Mouse (Mus musculus) neural tube, embryonic 13.5 days (tissue): ENCODE results near the gene Mzf1. TPM values are rescaled to one million over a fixed set of nuclear protein-coding genes. Genes with fewer than 3 reads are reported as not detected.
A peak's percentile ranks its signal among the peaks of the same experiment; 100 is the strongest.

ENCODE experiments used
- ATAC-seq: fragments of 200-750 bp; cut with Nextera tagmentation; 2 replicates; pipeline ENCODE4 v1.8.0; 2017; ENCODE audit warnings: low read depth, mild to moderate bottlenecking, moderate TSS enrichment, moderate library complexity
- H3K27ac ChIP-seq: fragments of 300-500 bp; sonication (generic); replicated peaks from 2 replicates; pipeline ENCODE4 v1.5.1; 2015; ENCODE audit warnings: moderate library complexity, mild to moderate bottlenecking, inconsistent platforms
- H3K27me3 ChIP-seq: fragments of 300-500 bp; sonication (generic); 2 replicates; pipeline ENCODE4 v1.6.1; 2015; ENCODE audit warnings: mild to moderate bottlenecking, inconsistent platforms
- H3K36me3 ChIP-seq: fragments of 300-500 bp; sonication (generic); 2 replicates; pipeline ENCODE4 v1.6.1; 2015; ENCODE audit warnings: mild to moderate bottlenecking, inconsistent platforms
- H3K4me1 ChIP-seq: fragments of 300-500 bp; sonication (generic); replicated peaks from 2 replicates; pipeline ENCODE4 v1.6.1; 2015; ENCODE audit warnings: inconsistent platforms
- H3K4me2 ChIP-seq: fragments of 300-500 bp; sonication (generic); 2 replicates; pipeline ENCODE4 v1.6.1; 2015; ENCODE audit warnings: inconsistent platforms, mild to moderate bottlenecking, moderate library complexity
- H3K4me3 ChIP-seq: fragments of 300-500 bp; sonication (generic); 2 replicates; pipeline ENCODE4 v1.5.1; 2015; ENCODE audit warnings: mild to moderate bottlenecking, inconsistent platforms
- H3K9ac ChIP-seq: fragments of 300-500 bp; sonication (generic); 2 replicates; pipeline ENCODE4 v1.6.1; 2015; ENCODE audit warnings: moderate library complexity, mild to moderate bottlenecking, inconsistent platforms
- H3K9me3 ChIP-seq: fragments of 300-500 bp; sonication (generic); 2 replicates; pipeline ENCODE4 v1.6.1; 2016; ENCODE audit warnings: inconsistent platforms
- WGBS: fragments of 180-500 bp; shearing (Covaris S2); methylation state at CpG from one replicate; pipeline ENCODE4 v1.1.7; 2015; 5-methylcytosine and 5-hydroxymethylcytosine counted together
- polyA plus RNA-seq: library from polyadenylated mRNA; unstranded; fragments of >200 nt; fragmentation: Nextera tagmentation; extraction: Ambion mirVana; gene quantifications from 2 replicates; pipeline ENCODE4 v1.2.1, GENCODE M21; 2015

Mzf1 gene
- polyA plus RNA-seq, 1 experiment from 2014 or later: 6.0 TPM

GRCm38 (mm10) chr7:13043445-13044253, 10.9 kb downstream of the Mzf1 start:
- Histone ChIP-seq H3K36me3 (no peaks in the 10 kb centered on the region), H3K27me3 (peaks cover 50% of the 10 kb centered on the region), H3K9me3 (no peaks in the 10 kb centered on the region), H3K4me3 (peak overlapping the region; percentile 43), H3K4me1 (peaks cover 23% of the 10 kb centered on the region), H3K4me2 (peak overlapping the region; percentile 73), H3K9ac (peak overlapping the region; percentile 77), H3K27ac (0 out of 2 replicates have a peak overlapping the region, but pooled peaks have one; percentile 6)
- 6% methylated on average over 88 of the region's 88 CpGs for WGBS
- peak; percentile 48 for ATAC-seq

DNA sequence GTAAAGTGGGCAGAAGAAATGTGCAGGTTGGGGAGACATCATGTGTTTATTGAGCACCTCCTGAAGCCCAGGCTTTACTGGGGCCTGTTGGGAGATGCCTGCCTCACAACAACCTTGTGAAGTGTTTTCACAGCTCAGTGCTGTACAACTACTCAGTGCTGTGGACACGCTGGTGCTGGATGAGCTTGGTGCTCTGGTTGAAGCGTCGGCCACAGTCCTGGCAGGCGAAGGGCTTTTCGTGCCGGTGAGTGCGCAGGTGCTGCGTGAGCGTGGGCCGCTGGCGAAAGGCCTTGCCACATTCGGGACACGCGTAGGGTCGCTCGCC, 11.5 kb downstream of the Mzf1 start:
- Histone ChIP-seq H3K4me3 (peak overlapping the region; percentile 43), H3K36me3 (no peaks in the 10 kb centered on the region), H3K4me1 (peaks cover 25% of the 10 kb centered on the region), H3K27me3 (peaks cover 50% of the 10 kb centered on the region), H3K27ac (no peak overlapping the region), H3K9me3 (no peaks in the 10 kb centered on the region), H3K9ac (peak overlapping the region; percentile 77), H3K4me2 (peak overlapping the region; percentile 73)
- WGBS: 40% methylated on average over 16 of the region's 16 CpGs
- no peak for ATAC-seq

DNA sequence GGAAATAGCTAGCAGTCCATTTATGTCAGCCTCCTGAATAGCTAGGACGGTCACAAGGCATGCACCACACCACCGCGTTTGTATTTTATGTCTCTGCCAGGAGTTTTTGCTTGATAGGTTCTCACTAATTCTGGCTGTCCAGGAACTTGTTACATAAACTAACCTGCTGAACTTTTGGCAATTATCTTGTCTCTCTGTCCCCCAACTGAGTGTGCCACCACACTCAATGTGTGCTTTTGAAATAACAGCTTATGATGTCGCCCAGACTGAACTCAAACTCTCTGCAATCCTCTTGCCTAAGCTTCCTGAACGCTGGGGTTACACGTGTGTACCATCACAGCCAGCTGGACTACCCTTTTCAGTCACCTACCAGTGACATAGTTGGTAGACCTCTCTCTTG, 12.1 kb downstream of the Mzf1 start:
- H3K27me3 ChIP-seq: peaks cover 50% of the 10 kb centered on the region
- WGBS: 72% methylated on average over 6 of the region's 6 CpGs

DNA sequence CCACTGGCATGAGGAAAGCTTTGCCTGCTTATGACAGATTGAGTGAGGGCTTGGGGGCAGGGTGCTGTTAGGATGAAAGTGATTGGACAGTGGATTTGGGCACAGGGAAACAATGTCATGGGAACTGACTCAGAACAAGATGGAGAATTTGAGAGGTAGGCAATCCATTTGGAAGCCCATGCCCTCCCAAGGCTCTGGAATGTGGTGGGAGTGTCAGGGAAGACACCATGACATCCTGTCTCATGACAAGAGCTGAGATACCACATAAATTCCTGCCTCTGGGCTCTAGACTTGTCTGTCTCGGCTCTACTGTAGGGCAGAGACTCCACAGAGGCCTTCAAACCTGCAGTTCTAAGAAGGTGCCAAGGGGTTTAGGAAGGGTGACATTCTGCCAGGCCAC, 13.3 kb downstream of the Mzf1 start:
- peaks cover 50% of the 10 kb centered on the region for H3K27me3 ChIP-seq
- H3K4me3 ChIP-seq: no peak overlapping the region
- H3K36me3 ChIP-seq: peaks cover 1% of the 10 kb centered on the region
- no peak overlapping the region for H3K27ac ChIP-seq
- WGBS: 68% methylated on average over 1 of the region's 1 CpGs
- H3K9me3 ChIP-seq: no peaks in the 10 kb centered on the region
- no peak overlapping the region for H3K4me2 ChIP-seq
- H3K9ac ChIP-seq: no peak overlapping the region
- H3K4me1 ChIP-seq: peaks cover 34% of the 10 kb centered on the region
- no peak for ATAC-seq

More for the DNA sequence above, 12.1 kb downstream of the Mzf1 start:
- 0 out of 2 replicates have a peak overlapping the region, but pooled peaks have one; percentile 73 for H3K4me2 ChIP-seq
- no peak overlapping the region for H3K4me3 ChIP-seq
- H3K9ac ChIP-seq: no peak overlapping the region
- ATAC-seq: no peak
- H3K9me3 ChIP-seq: no peaks in the 10 kb centered on the region
- H3K27ac ChIP-seq: no peak overlapping the region
- H3K36me3 ChIP-seq: no peaks in the 10 kb centered on the region
- peaks cover 25% of the 10 kb centered on the region for H3K4me1 ChIP-seq

GRCm38 (mm10) chr7:13039181-13039580, 15.4 kb downstream of the Mzf1 start:
- no peak for ATAC-seq
- Histone ChIP-seq H3K4me2 (peak overlapping the region; percentile 91), H3K9me3 (no peaks in the 10 kb centered on the region), H3K9ac (peak overlapping the region; percentile 98), H3K27me3 (peaks cover 34% of the 10 kb centered on the region), H3K4me1 (peaks cover 47% of the 10 kb centered on the region), H3K27ac (no peak overlapping the region), H3K36me3 (peaks cover 17% of the 10 kb centered on the region), H3K4me3 (peak overlapping the region; percentile 80)
- 88% methylated on average over 1 of the region's 1 CpGs for WGBS

- H3K27ac ChIP-seq: peak overlapping the region; percentile 99
- H3K4me2 ChIP-seq: peak overlapping the region; percentile 91
- peaks cover 47% of the 10 kb centered on the region for H3K4me1 ChIP-seq
- WGBS: 25% methylated on average over 15 of the region's 15 CpGs
- peak overlapping the region; percentile 80 for H3K4me3 ChIP-seq
- peaks cover 29% of the 10 kb centered on the region for H3K27me3 ChIP-seq
- H3K36me3 ChIP-seq: peaks cover 17% of the 10 kb centered on the region
- no peaks in the 10 kb centered on the region for H3K9me3 ChIP-seq
- ATAC-seq: no peak
- H3K9ac ChIP-seq: peak overlapping the region; percentile 98
Measured at GRCm38 (mm10) chr7:13038621-13039169, 15.9 kb downstream of the Mzf1 start.

DNA sequence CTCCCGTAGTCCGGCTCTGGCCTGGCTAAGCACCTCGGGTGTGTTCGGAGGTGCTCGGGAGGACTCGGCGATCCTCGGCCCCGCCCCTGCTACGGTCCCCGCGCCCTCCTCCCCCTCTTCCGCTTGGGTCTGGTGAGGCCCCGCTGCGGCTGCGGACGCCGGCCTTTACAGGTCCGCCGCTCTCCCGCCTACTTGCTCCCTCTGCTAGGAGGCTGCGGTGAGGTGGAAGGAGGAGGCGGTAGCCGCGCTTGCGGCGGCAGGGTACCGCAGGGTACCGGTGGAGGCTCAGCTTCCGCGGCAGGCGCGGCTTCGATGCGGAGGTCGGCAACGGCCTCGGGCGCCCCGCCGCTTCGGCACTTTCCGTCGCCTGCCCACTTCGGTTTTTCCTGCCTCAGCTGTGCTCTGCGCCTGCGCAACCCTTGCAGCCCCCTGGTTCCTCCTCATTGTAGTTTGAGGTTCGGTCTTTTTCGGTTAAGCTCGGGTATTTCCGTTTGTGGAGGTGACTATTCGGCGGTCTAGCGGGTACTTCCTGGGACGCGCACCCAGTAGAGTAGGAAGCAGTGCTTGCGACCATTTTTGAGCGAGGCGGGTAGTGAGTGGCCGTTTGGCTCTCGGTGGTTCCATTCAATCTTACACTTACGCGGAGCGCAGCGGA, 16.5 kb downstream of the Mzf1 start, which contains the start of gene Ube2m:
Gene Ube2m (minus strand): TSS at position 375 of the 655 bp plus-strand sequence.
- peak within 1 kb of the TSS; percentile 99 for H3K27ac ChIP-seq
- peaks cover 24% of the 10 kb centered on the region for H3K36me3 ChIP-seq
- no peaks in the 10 kb centered on the region for H3K9me3 ChIP-seq
- WGBS: under 1% methylated on average over 64 of the region's 65 CpGs
- ATAC-seq: peak; percentile 90
- peaks cover 48% of the 10 kb centered on the region for H3K4me1 ChIP-seq
- peaks cover 22% of the 10 kb centered on the region for H3K27me3 ChIP-seq
- H3K4me2 ChIP-seq: peak within 1 kb of the TSS; percentile 91
- H3K4me3 ChIP-seq: peak within 1 kb of the TSS; percentile 80
- peak within 1 kb of the TSS; percentile 98 for H3K9ac ChIP-seq

DNA sequence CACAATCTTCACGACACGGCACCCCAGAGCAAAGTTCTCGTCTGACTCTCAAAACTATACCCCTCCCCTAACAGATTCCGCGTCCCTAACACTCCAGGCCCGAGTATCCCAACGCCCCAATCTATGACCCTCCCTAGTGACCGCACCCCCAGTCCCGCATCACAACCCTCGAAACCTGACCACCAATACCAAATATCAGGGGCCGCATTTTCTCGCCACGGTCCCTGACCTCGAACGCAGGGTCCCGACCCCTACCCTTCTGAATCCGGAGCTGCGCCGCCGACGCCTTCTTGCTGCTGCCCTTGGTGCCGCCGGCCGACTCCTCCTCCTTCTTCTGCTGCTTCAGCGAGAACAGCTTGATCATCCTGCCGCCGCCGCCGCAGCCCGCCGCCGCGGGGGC, 17.2 kb downstream of the Mzf1 start:
- peak; percentile 10; the same call in 1 of the 2 replicates for ATAC-seq
- WGBS: under 1% methylated on average over 31 of the region's 33 CpGs

GRCm38 (mm10) chr7:13036806-13037205, 17.8 kb downstream of the Mzf1 start:
- peaks cover 52% of the 10 kb centered on the region for H3K4me1 ChIP-seq
- H3K4me3 ChIP-seq: peak overlapping the region; percentile 80
- peaks cover 10% of the 10 kb centered on the region for H3K27me3 ChIP-seq
- peak overlapping the region; percentile 91 for H3K4me2 ChIP-seq
- ATAC-seq: no peak
- peak overlapping the region; percentile 98 for H3K9ac ChIP-seq
- peaks cover 36% of the 10 kb centered on the region for H3K36me3 ChIP-seq
- 49% methylated on average over 4 of the region's 4 CpGs for WGBS
- H3K9me3 ChIP-seq: no peaks in the 10 kb centered on the region
- peak overlapping the region; percentile 99 for H3K27ac ChIP-seq

More for the DNA sequence above, 17.2 kb downstream of the Mzf1 start:
- peak overlapping the region; percentile 99 for H3K27ac ChIP-seq
- H3K4me1 ChIP-seq: peaks cover 52% of the 10 kb centered on the region
- no peaks in the 10 kb centered on the region for H3K9me3 ChIP-seq
- peak overlapping the region; percentile 91 for H3K4me2 ChIP-seq
- peaks cover 15% of the 10 kb centered on the region for H3K27me3 ChIP-seq
- H3K4me3 ChIP-seq: peak overlapping the region; percentile 80
- peaks cover 30% of the 10 kb centered on the region for H3K36me3 ChIP-seq
- peak overlapping the region; percentile 98 for H3K9ac ChIP-seq

DNA sequence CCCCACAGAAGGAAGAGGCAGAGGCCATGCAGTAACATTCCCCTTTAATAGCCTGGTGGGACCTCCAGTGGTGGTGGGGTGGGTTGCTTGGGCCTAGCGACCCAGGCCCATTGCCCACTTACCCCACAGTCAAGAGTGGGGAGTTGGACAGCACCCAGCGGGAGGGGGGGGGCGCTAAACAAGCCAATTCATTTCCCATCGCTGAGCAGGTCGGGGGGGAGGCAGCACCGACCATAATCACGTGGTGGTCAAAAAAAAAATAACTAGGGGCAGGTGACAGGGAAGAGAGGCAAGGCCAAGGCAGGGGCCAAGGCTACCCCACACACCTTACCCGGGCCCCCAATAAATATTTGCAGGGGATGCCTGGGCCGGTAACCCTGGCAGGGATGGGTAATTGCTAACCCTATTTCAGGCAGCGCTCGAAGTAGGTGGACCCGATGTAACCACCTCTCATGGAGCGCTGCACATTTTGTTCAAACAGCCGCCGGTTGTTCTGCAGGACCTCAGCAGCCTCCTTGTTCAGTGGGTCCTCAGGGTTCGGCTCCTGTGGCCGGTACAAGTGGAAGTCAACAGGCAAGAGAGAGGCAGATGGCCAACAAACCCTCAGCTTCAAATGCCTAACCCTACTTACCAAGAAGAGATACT, 19.2 kb downstream of the Mzf1 start:
- peak overlapping the region; percentile 95 for H3K27ac ChIP-seq
- no peaks in the 10 kb centered on the region for H3K27me3 ChIP-seq
- peak overlapping the region; percentile 90 for H3K9ac ChIP-seq
- peak overlapping the region; percentile 80 for H3K4me3 ChIP-seq
- 85% methylated on average over 17 of the region's 17 CpGs for WGBS
- peaks cover 51% of the 10 kb centered on the region for H3K36me3 ChIP-seq
- no peaks in the 10 kb centered on the region for H3K9me3 ChIP-seq
- H3K4me2 ChIP-seq: peak overlapping the region; percentile 95
- peaks cover 52% of the 10 kb centered on the region for H3K4me1 ChIP-seq
- ATAC-seq: 0 out of 2 replicates have a peak, but pooled peaks have one; percentile 0

DNA sequence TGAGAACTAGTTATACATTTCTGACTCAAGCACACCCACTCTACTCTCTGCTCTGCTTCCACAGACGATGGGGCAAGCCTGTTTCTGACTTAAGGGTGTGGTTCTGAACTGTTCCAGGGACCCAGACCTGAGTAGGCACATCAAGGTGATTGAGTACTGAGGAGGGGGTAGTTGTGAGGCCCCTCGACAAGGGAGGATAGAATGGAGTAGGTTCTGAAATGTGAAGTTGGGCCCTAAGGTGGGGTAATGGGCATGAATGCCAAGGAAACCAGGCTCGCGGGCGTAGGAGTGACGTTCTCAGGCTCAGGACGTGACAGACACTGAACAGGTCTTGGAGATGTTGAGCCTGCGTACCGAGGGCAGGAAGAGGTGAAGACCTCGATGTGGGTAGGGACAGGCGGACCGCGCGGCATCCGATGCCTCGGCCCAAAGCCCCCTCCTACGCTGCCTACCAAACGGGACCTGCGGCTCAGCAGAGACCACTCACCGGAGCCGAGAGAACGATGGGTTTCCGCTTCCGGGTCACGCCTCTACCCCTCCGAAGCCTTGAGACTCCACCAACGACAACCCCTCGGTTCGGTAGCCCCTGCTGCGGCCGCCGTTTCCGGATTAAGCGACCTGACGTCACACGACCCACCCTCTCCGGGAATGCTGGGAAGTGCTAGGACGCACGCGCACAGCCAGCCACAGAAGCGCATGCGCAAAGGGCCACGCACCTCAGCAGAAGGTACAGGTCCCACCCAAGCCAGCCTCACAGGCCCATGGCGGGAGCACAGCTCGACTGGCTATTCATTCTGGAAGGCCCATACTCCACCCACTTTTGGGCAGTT, 20.2 kb downstream of the Mzf1 start, which contains the start of gene Chmp2a:
Gene Chmp2a (minus strand): TSS at position 660 of the 830 bp plus-strand sequence.
- Histone ChIP-seq H3K27ac (peak within 1 kb of the TSS; percentile 95), H3K9ac (peak within 1 kb of the TSS; percentile 90), H3K27me3 (no peaks in the 10 kb centered on the region), H3K4me3 (peak within 1 kb of the TSS; percentile 80), H3K4me1 (peaks cover 51% of the 10 kb centered on the region), H3K36me3 (peaks cover 60% of the 10 kb centered on the region), H3K9me3 (no peaks in the 10 kb centered on the region), H3K4me2 (peak within 1 kb of the TSS; percentile 95)
- ATAC-seq: peak; percentile 79
- WGBS: under 1% methylated on average over 45 of the region's 45 CpGs
